Mouse (Mus musculus) heart, postnatal 0 days (tissue): ENCODE measurements around the gene Mrps34. TPM values are rescaled to one million over a fixed set of nuclear protein-coding genes. Genes with fewer than 3 reads are reported as not detected.

ENCODE experiments used
- ATAC-seq: fragments of 200-750 bp; cut with Nextera tagmentation; 2 replicates; pipeline ENCODE4 v1.8.0; 2017; ENCODE audit warnings: low read depth, moderate number of reproducible peaks, moderate library complexity; ENCODE audit not compliant: insufficient read depth
- DNase-seq: peaks from one replicate; pipeline ENCODE4 v3.0.0-alpha.2; 2016; ENCODE audit warnings: low spot score
- H3K27ac ChIP-seq: fragments of 300-500 bp; sonication (generic); 2 replicates; pipeline ENCODE4 v1.5.1; 2014; ENCODE audit warnings: low read depth, mild to moderate bottlenecking
- H3K27me3 ChIP-seq: fragments of 300-500 bp; sonication (generic); 2 replicates; pipeline ENCODE4 v1.6.1; 2014; ENCODE audit warnings: low read length, mixed read lengths; ENCODE audit not compliant: control insufficient read depth, insufficient read depth
- H3K36me3 ChIP-seq: fragments of 300-500 bp; sonication (generic); replicated peaks from 2 replicates; pipeline ENCODE4 v1.6.1; 2014; ENCODE audit warnings: low read length, mixed read lengths; ENCODE audit not compliant: control insufficient read depth, insufficient read depth
- H3K4me1 ChIP-seq: fragments of 300-500 bp; sonication (generic); 2 replicates; pipeline ENCODE4 v1.6.1; 2014; ENCODE audit warnings: antibody characterized with exemption; ENCODE audit not compliant: control insufficient read depth, insufficient read depth
- H3K4me2 ChIP-seq: fragments of 300-500 bp; sonication (generic); 2 replicates; pipeline ENCODE4 v1.6.1; 2014; ENCODE audit warnings: low read depth, mild to moderate bottlenecking, low read length, moderate library complexity
- H3K4me3 ChIP-seq: fragments of 300-500 bp; sonication (generic); 2 replicates; pipeline ENCODE4 v1.5.1; 2014; ENCODE audit warnings: low read depth, low read length
- H3K9ac ChIP-seq: fragments of 300-500 bp; sonication (generic); replicated peaks from 2 replicates; pipeline ENCODE4 v1.6.1; 2014; ENCODE audit warnings: low read depth, low read length, mixed read lengths
- H3K9me3 ChIP-seq: fragments of 300-500 bp; sonication (generic); replicated peaks from 2 replicates; pipeline ENCODE4 v1.6.1; 2016; ENCODE audit warnings: low read length; ENCODE audit not compliant: control insufficient read depth
- CTCF ChIP-seq: IDR thresholded peaks from 2 replicates; pipeline ENCODE4 v1.5.1; 2016; ENCODE audit warnings: antibody characterized with exemption, control low read depth, low read depth
- EP300 ChIP-seq: IDR thresholded peaks from 2 replicates; pipeline ENCODE4 v1.6.1; 2016; ENCODE audit warnings: antibody characterized with exemption, low read depth
- WGBS: fragments of 180-500 bp; shearing (Covaris S2); extraction: QIAGEN DNeasy Blood & Tissue Kit; methylation state at CpG from one replicate; pipeline ENCODE4 v1.1.7; 2014; 5-methylcytosine and 5-hydroxymethylcytosine counted together
- polyA plus RNA-seq: library from polyadenylated mRNA; unstranded; fragments of >200 nt; fragmentation: Nextera tagmentation; extraction: Ambion mirVana; gene quantifications from 2 replicates; pipeline ENCODE4 v1.2.1, GENCODE M21; 2015
- total RNA-seq: library from RNA; depleted of rRNA; stranded (reverse); fragments of >200 nt; gene quantifications from 2 replicates; pipeline ENCODE4 v1.2.3, GENCODE M21; 2014; ENCODE audit warnings: low replicate concordance

Gene Mrps34
- total and polyA plus RNA-seq, 2 experiments from 2014 or later = 64.0 to 147 TPM

DNA sequence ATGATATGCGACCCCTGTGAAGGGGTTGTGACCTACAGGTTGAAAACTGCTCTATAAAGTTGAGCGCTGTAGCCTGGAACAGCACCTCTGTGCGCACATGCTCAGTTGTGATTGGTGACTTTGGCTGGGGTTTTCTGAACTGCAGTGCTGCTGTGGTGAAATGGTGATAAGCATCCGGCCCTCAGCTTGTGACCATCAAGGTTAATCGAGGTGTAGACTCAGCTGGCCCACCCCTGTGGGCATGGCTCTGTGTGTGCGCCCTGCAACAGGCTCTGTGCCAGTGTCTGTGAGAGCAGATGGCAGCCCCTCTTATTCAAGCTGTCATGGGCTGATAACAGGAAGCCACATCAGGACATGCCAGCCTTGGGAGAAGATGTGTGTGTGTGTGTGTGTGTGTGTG lies 35.9 kb upstream of the Mrps34 start:
- ATAC-seq (peak; percentile 31; the same call in 1 of the 2 replicates), DNase-seq (no peak)
- 67% methylated on average over 6 of the region's 6 CpGs for WGBS
- Histone ChIP-seq H3K27me3 (no peaks in the 10 kb centered on the region), H3K4me3 (no peak overlapping the region), H3K9me3 (no peaks in the 10 kb centered on the region), H3K27ac (no peak overlapping the region), H3K4me2 (no peak overlapping the region), H3K9ac (no peak overlapping the region), H3K4me1 (no peaks in the 10 kb centered on the region), H3K36me3 (peaks cover 64% of the 10 kb centered on the region)
- TF ChIP-seq CTCF (no peak), EP300 (no peak)

GRCm38 (mm10) chr17:24860076-24860475 lies 34.8 kb upstream of the Mrps34 start:
- 89% methylated on average over 8 of the region's 8 CpGs for WGBS
- TF ChIP-seq EP300 = no peak
- TF ChIP-seq CTCF = no peak
- no peak overlapping the region for H3K9ac ChIP-seq
- H3K27ac ChIP-seq = no peak overlapping the region
- DNase-seq (no peak), ATAC-seq (no peak)
- H3K4me2 ChIP-seq = no peak overlapping the region
- no peaks in the 10 kb centered on the region for H3K9me3 ChIP-seq
- no peaks in the 10 kb centered on the region for H3K4me1 ChIP-seq
- H3K27me3 ChIP-seq = no peaks in the 10 kb centered on the region
- H3K4me3 ChIP-seq = no peak overlapping the region
- H3K36me3 ChIP-seq = peaks cover 57% of the 10 kb centered on the region

DNA sequence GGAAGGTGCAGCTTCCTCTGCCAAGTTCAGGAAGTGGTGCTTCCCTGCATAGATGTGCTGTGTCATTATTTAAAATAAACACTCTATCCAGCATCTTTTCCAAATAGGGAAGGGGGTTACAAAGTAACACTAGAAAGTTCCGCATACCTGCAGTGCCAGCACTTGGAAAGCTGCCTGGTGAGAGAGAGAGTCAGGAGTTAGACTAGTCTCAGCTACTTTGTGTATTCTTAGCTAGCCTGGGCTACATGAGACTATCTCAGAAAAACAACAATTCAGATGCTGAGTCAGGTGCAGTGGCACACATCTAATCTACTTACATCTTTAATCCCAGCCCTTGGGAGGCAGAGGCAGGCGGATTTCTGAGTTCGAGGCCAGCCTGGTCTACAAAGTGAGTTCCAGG lies 33.1 kb upstream of the Mrps34 start:
- Histone ChIP-seq H3K9ac (no peak overlapping the region), H3K9me3 (no peaks in the 10 kb centered on the region), H3K36me3 (peaks cover 51% of the 10 kb centered on the region), H3K4me2 (no peak overlapping the region), H3K4me3 (no peak overlapping the region), H3K4me1 (no peaks in the 10 kb centered on the region), H3K27me3 (no peaks in the 10 kb centered on the region), H3K27ac (no peak overlapping the region)
- DNase-seq (no peak), ATAC-seq (no peak)
- WGBS = 94% methylated on average over 3 of the region's 3 CpGs
- TF ChIP-seq EP300 (no peak), CTCF (no peak)

GRCm38 (mm10) chr17:24865776-24866175 lies 29.1 kb upstream of the Mrps34 start, which contains the start of gene Igfals:
Igfals (plus strand) TSS chr17:24865997.
- H3K27ac ChIP-seq = no peak within 1 kb of the TSS
- no peak within 1 kb of the TSS for H3K4me3 ChIP-seq
- H3K9me3 ChIP-seq = no peaks in the 10 kb centered on the region
- H3K9ac ChIP-seq = no peak within 1 kb of the TSS
- H3K4me1 ChIP-seq = no peaks in the 10 kb centered on the region
- DNase-seq = no peak
- ATAC-seq = no peak
- 85% methylated on average over 8 of the region's 8 CpGs for WGBS
- no peaks in the 10 kb centered on the region for H3K27me3 ChIP-seq
- H3K36me3 ChIP-seq = peaks cover 32% of the 10 kb centered on the region
- no peak for TF ChIP-seq CTCF
- no peak for TF ChIP-seq EP300
- no peak within 1 kb of the TSS for H3K4me2 ChIP-seq

GRCm38 (mm10) chr17:24867914-24868313 lies 27.0 kb upstream of the Mrps34 start:
- DNase-seq = no peak
- no peak overlapping the region for H3K4me2 ChIP-seq
- no peaks in the 10 kb centered on the region for H3K27me3 ChIP-seq
- 86% methylated on average over 10 of the region's 10 CpGs for WGBS
- H3K9me3 ChIP-seq = no peaks in the 10 kb centered on the region
- ATAC-seq = no peak
- no peaks in the 10 kb centered on the region for H3K4me1 ChIP-seq
- peaks cover 10% of the 10 kb centered on the region for H3K36me3 ChIP-seq
- H3K4me3 ChIP-seq = no peak overlapping the region
- H3K9ac ChIP-seq = no peak overlapping the region
- H3K27ac ChIP-seq = no peak overlapping the region
- TF ChIP-seq EP300 = no peak
- no peak for TF ChIP-seq CTCF

GRCm38 (mm10) chr17:24873695-24874404 lies 21.1 kb upstream of the Mrps34 start:
- no peak overlapping the region for H3K27ac ChIP-seq
- no peak for DNase-seq
- no peaks in the 10 kb centered on the region for H3K4me1 ChIP-seq
- no peaks in the 10 kb centered on the region for H3K36me3 ChIP-seq
- no peak for ATAC-seq
- no peak overlapping the region for H3K4me2 ChIP-seq
- no peaks in the 10 kb centered on the region for H3K27me3 ChIP-seq
- 34% methylated on average over 4 of the region's 4 CpGs for WGBS
- no peak overlapping the region for H3K4me3 ChIP-seq
- H3K9ac ChIP-seq = no peak overlapping the region
- no peak for TF ChIP-seq CTCF
- no peak for TF ChIP-seq EP300
- H3K9me3 ChIP-seq = no peaks in the 10 kb centered on the region
